Mouse (Mus musculus) MEL (cell line): ENCODE results near the gene Txndc5. TPM values are rescaled to one million over a fixed set of nuclear protein-coding genes. Genes with fewer than 3 reads are reported as not detected.

Source experiments
- DNase-seq: peaks from one replicate; pipeline ENCODE4 v3.0.0; 2011; ENCODE audit warnings: low read depth, low spot score
- H3K27ac ChIP-seq: 2 replicates; pipeline ENCODE4 v1.5.1; 2012; ENCODE audit warnings: low read depth, mild to moderate bottlenecking, control low read depth, low read length, moderate library complexity; ENCODE audit not compliant: control insufficient read depth
- H3K27me3 ChIP-seq, 2 experiments: fragments of 150-350 bp in 1 of 2; sonication (generic) in 1 of 2; 2 replicates each; pipeline ENCODE4 v1.6.1; 2012; ENCODE audit warnings: low read length in 2 of 2, mild to moderate bottlenecking in 2 of 2, improper control_type of control experiment in 1 of 2, moderate library complexity in 1 of 2; ENCODE audit not compliant: insufficient read depth in 2 of 2, control insufficient read depth in 1 of 2
- H3K36me3 ChIP-seq, 2 experiments: 2 replicates each; pipeline ENCODE4 v1.6.1; 2012 to 2014; ENCODE audit warnings: low read length in 2 of 2, improper control_type of control experiment in 1 of 2, inconsistent platforms in 1 of 2, mild to moderate bottlenecking in 1 of 2; ENCODE audit not compliant: insufficient read depth in 2 of 2, control insufficient read depth in 1 of 2
- H3K4me1 ChIP-seq, 2 experiments: fragments of 150-350 bp in 1 of 2; sonication (generic) in 1 of 2; 2 replicates each; pipeline ENCODE4 v1.6.1; 2012; ENCODE audit warnings: low read length in 2 of 2, improper control_type of control experiment in 1 of 2, mild to moderate bottlenecking in 1 of 2; ENCODE audit not compliant: insufficient read depth in 2 of 2, control insufficient read depth in 1 of 2
- H3K4me3 ChIP-seq, 2 experiments: fragments of 150-350 bp in 1 of 2; sonication (generic) in 1 of 2; 2 replicates each; pipeline ENCODE4 v1.5.1; 2012; ENCODE audit warnings: low read depth in 2 of 2, low read length in 2 of 2, mild to moderate bottlenecking in 2 of 2, moderate library complexity in 2 of 2, control low read depth in 1 of 2, improper control_type of control experiment in 1 of 2; ENCODE audit not compliant: control insufficient read depth in 1 of 2, insufficient read depth in 1 of 2
- H3K79me2 ChIP-seq: 2 replicates; pipeline ENCODE4 v1.6.1; 2012; ENCODE audit warnings: mild to moderate bottlenecking, low read length, moderate library complexity; ENCODE audit not compliant: control insufficient read depth, poor library complexity, insufficient read depth
- H3K9ac ChIP-seq: 2 replicates; pipeline ENCODE4 v1.6.1; 2012; ENCODE audit warnings: low read depth, mild to moderate bottlenecking, control low read depth, low read length, moderate library complexity; ENCODE audit not compliant: control insufficient read depth, poor library complexity, severe bottlenecking
- H3K9me3 ChIP-seq: fragments of 150-350 bp; sonication (generic); replicated peaks from 2 replicates; pipeline ENCODE4 v1.6.1; 2012; ENCODE audit warnings: mild to moderate bottlenecking, low read length, improper control_type of control experiment, moderate library complexity; ENCODE audit not compliant: insufficient read depth
- CTCF ChIP-seq, 3 experiments: IDR thresholded peaks in 2 of 3; conservative IDR thresholded peaks in 1 of 3; 2 replicates each; pipeline ENCODE4 v1.5.1; 2011 to 2012; ENCODE audit warnings: low read length in 3 of 3, low read depth in 2 of 3, mild to moderate bottlenecking in 2 of 3, improper control_type of control experiment in 1 of 3, inconsistent platforms in 1 of 3, mixed read lengths in 1 of 3, moderate library complexity in 1 of 3; ENCODE audit not compliant: control insufficient read depth in 1 of 3, insufficient read depth in 1 of 3, poor library complexity in 1 of 3, severe bottlenecking in 1 of 3
- E2F4 ChIP-seq: IDR thresholded peaks from 2 replicates; pipeline ENCODE4 v1.6.1; 2011; ENCODE audit warnings: low read depth, low read length, improper control_type of control experiment, borderline replicate concordance
- ELF1 ChIP-seq: IDR thresholded peaks from 2 replicates; pipeline ENCODE4 v1.6.1; 2014; ENCODE audit warnings: low read depth, mild to moderate bottlenecking, inconsistent platforms, low read length, improper control_type of control experiment, moderate library complexity
- EP300 ChIP-seq, 2 experiments: IDR thresholded peaks; 2 replicates each; pipeline ENCODE4 v1.6.1; 2011; ENCODE audit warnings: improper control_type of control experiment in 2 of 2, low read length in 2 of 2, low read depth in 1 of 2, mild to moderate bottlenecking in 1 of 2
- ETS1 ChIP-seq: IDR thresholded peaks from 2 replicates; pipeline ENCODE4 v1.6.1; 2012; ENCODE audit warnings: low read depth, mild to moderate bottlenecking, inconsistent platforms, low read length, improper control_type of control experiment, moderate library complexity
- JUND ChIP-seq: IDR thresholded peaks from 2 replicates; pipeline ENCODE4 v1.6.1; 2011; ENCODE audit warnings: low read depth, mild to moderate bottlenecking, improper control_type of control experiment, low read length
- KAT2A ChIP-seq: conservative IDR thresholded peaks from 2 replicates; pipeline ENCODE4 v1.6.1; 2012; ENCODE audit warnings: low read depth, low read length, improper control_type of control experiment, inconsistent platforms
- MAFK ChIP-seq: IDR thresholded peaks from 2 replicates; pipeline ENCODE4 v1.6.1; 2011; ENCODE audit warnings: low read depth, mild to moderate bottlenecking, low read length, improper control_type of control experiment, borderline replicate concordance
- MAX ChIP-seq: IDR thresholded peaks from 2 replicates; pipeline ENCODE4 v1.6.1; 2011; ENCODE audit warnings: low read length, improper control_type of control experiment
- MEF2A ChIP-seq: IDR thresholded peaks from 2 replicates; pipeline ENCODE4 v1.6.1; 2014; ENCODE audit warnings: low read depth, mild to moderate bottlenecking, inconsistent platforms, low read length, improper control_type of control experiment; ENCODE audit not compliant: poor library complexity, insufficient replicate concordance, severe bottlenecking; ENCODE audit errors: extremely low read depth
- MYB ChIP-seq: IDR thresholded peaks from 2 replicates; pipeline ENCODE4 v1.6.1; 2011; ENCODE audit warnings: mild to moderate bottlenecking, low read depth, low read length, improper control_type of control experiment
- NELFE ChIP-seq: IDR thresholded peaks from 2 replicates; pipeline ENCODE4 v1.6.1; 2011; ENCODE audit warnings: low read depth, low read length, improper control_type of control experiment
- NRF1 ChIP-seq: IDR thresholded peaks from 2 replicates; pipeline ENCODE4 v1.6.1; 2014; ENCODE audit warnings: low read depth, mild to moderate bottlenecking, inconsistent platforms, low read length, improper control_type of control experiment, moderate library complexity; ENCODE audit not compliant: poor library complexity, insufficient read depth, severe bottlenecking
- POLR2A ChIP-seq, 2 experiments: IDR thresholded peaks; 2 replicates each; pipeline ENCODE4 v1.6.1; 2011 to 2012; ENCODE audit warnings: low read length in 2 of 2, mild to moderate bottlenecking in 2 of 2, control low read depth in 1 of 2, improper control_type of control experiment in 1 of 2, low read depth in 1 of 2, moderate library complexity in 1 of 2; ENCODE audit not compliant: control insufficient read depth in 1 of 2, insufficient read depth in 1 of 2, poor library complexity in 1 of 2
- POLR2AphosphoS2 ChIP-seq: IDR thresholded peaks from 2 replicates; pipeline ENCODE4 v1.6.1; 2011; ENCODE audit warnings: low read length, improper control_type of control experiment
- RCOR1 ChIP-seq: IDR thresholded peaks from 2 replicates; pipeline ENCODE4 v1.6.1; 2012; ENCODE audit warnings: low read depth, mild to moderate bottlenecking, inconsistent platforms, low read length, improper control_type of control experiment
- SIN3A ChIP-seq: IDR thresholded peaks from 2 replicates; pipeline ENCODE4 v1.6.1; 2012; ENCODE audit warnings: low read length, improper control_type of control experiment, inconsistent platforms
- TAL1 ChIP-seq: IDR thresholded peaks from 2 replicates; pipeline ENCODE4 v1.6.1; 2012; ENCODE audit warnings: mild to moderate bottlenecking, inconsistent platforms, low read length, moderate library complexity, mixed read lengths
- TBP ChIP-seq: IDR thresholded peaks from 2 replicates; pipeline ENCODE4 v1.8.0; 2011; ENCODE audit warnings: low read depth, low read length, improper control_type of control experiment
- TCF12 ChIP-seq: IDR thresholded peaks from 2 replicates; pipeline ENCODE4 v1.6.1; 2014; ENCODE audit warnings: low read depth, mild to moderate bottlenecking, inconsistent platforms, low read length, improper control_type of control experiment, moderate library complexity
- USF1 ChIP-seq: IDR thresholded peaks from 2 replicates; pipeline ENCODE4 v1.6.1; 2014; ENCODE audit warnings: low read depth, mild to moderate bottlenecking, inconsistent platforms, low read length, improper control_type of control experiment, moderate library complexity
- USF2 ChIP-seq, 2 experiments: IDR thresholded peaks; 2 replicates each; pipeline ENCODE4 v1.6.1; 2011 to 2012; ENCODE audit warnings: improper control_type of control experiment in 2 of 2, low read length in 2 of 2, borderline replicate concordance in 1 of 2, inconsistent platforms in 1 of 2, low read depth in 1 of 2, mild to moderate bottlenecking in 1 of 2; ENCODE audit not compliant: insufficient read depth in 1 of 2
- ZC3H11A ChIP-seq: IDR thresholded peaks from 2 replicates; pipeline ENCODE4 v1.6.1; 2012; ENCODE audit warnings: low read depth, mild to moderate bottlenecking, inconsistent platforms, low read length, improper control_type of control experiment
- ZKSCAN1 ChIP-seq: IDR thresholded peaks from 2 replicates; pipeline ENCODE4 v1.6.1; 2012; ENCODE audit warnings: low read depth, mild to moderate bottlenecking, inconsistent platforms, low read length, improper control_type of control experiment, moderate library complexity
- ZMIZ1 ChIP-seq: IDR thresholded peaks from 2 replicates; pipeline ENCODE4 v1.6.1; 2012; ENCODE audit warnings: low read depth, mild to moderate bottlenecking, inconsistent platforms, low read length, improper control_type of control experiment, moderate library complexity
- ZNF384 ChIP-seq: IDR thresholded peaks from 2 replicates; pipeline ENCODE4 v1.6.1; 2012; ENCODE audit warnings: low read depth, mild to moderate bottlenecking, inconsistent platforms, low read length, improper control_type of control experiment
- polyA plus RNA-seq, 2 experiments: library from polyadenylated mRNA; stranded (reverse) in 1 of 2; unstranded in 1 of 2; fragments of >175 nt in 1 of 2; fragments of >200 nt in 1 of 2; gene quantifications; 2 replicates each; pipeline versions ENCODE4 v1.2.1 to v1.2.4; 2012; ENCODE audit warnings: low replicate concordance in 2 of 2, low read depth in 1 of 2; ENCODE audit not compliant: insufficient read length in 2 of 2, insufficient read depth in 1 of 2, missing spikeins in 1 of 2
- total RNA-seq: library from RNA; depleted of rRNA; stranded (reverse); fragments of 300-350 nt; gene quantifications from 2 replicates; pipeline ENCODE4 v1.2.3, GENCODE M21; 2012

Gene Txndc5
- total and polyA plus RNA-seq, 3 experiments = 87.3 to 114 TPM; not detected in 1

DNA sequence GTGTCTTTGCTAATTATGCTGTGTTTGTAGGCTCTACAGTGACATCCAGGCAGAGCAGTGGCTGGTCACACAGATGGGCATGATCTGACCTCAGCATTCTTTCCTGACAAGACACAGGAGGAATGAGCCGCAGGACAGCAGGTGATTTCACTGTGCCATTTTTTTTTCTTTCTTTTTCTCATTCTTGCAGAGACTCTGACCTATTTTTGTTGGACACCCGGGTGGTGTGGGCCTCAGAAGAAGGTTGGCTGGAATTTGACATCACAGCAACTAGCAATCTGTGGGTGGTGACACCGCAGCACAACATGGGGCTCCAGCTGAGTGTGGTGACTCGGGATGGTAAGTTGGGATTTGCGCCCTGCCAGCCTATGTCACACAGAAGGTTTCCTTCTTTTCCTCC lies 43.9 kb downstream of the Txndc5 start:
- Histone ChIP-seq H3K9me3 (no peaks in the 10 kb centered on the region), H3K27ac (no peak overlapping the region), H3K27me3 (peaks cover 11 to 17% of the 10 kb centered on the region in 2 experiments), H3K79me2 (no peaks in the 10 kb centered on the region), H3K4me3 (no peak overlapping the region), H3K36me3 (no peaks in the 10 kb centered on the region), H3K9ac (no peak overlapping the region), H3K4me1 (no peaks in the 10 kb centered on the region)
- DNase-seq = no peak
- TF ChIP-seq NELFE = no peak
- no peak for TF ChIP-seq NRF1
- TF ChIP-seq EP300 (IDR thresholded peaks at IDR 0.05; ENCODE audit: low read depth in 1 of 2, low read length in 2 of 2) = no peak
- no peak for TF ChIP-seq MAFK
- no peak for TF ChIP-seq ZNF384

DNA sequence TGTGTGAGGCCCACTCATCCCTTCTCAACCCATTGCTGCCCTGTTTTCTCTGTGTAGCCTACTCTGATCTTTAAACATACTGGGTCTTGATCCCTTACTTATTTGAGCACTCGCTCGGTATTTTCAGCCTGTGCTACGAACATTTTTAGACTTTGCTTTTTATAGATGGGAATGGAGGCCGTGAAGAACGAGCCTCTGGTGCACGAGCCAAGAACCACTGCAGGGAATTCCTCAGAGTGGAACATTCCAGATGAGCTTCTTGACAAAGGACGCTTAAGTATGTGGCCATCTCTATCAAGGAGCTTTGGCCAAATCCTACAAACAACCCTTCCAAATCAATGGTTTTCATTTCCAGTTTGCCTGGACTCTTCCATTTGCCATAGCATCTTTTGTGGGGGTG lies 47.6 kb downstream of the Txndc5 start:
- Histone ChIP-seq H3K4me3 (no peak overlapping the region), H3K27ac (no peak overlapping the region), H3K79me2 (no peaks in the 10 kb centered on the region), H3K36me3 (no peaks in the 10 kb centered on the region), H3K27me3 (peaks cover 21% of the 10 kb centered on the region in 2 experiments), H3K9me3 (no peaks in the 10 kb centered on the region), H3K4me1 (no peaks in the 10 kb centered on the region), H3K9ac (no peak overlapping the region)
- TF ChIP-seq USF1 = no peak
- TF ChIP-seq MAFK = no peak
- TF ChIP-seq TAL1 = no peak
- TF ChIP-seq ETS1 = no peak
- TF ChIP-seq ZC3H11A = no peak
- no peak for TF ChIP-seq NELFE
- TF ChIP-seq TCF12 = no peak
- TF ChIP-seq ZMIZ1 = no peak
- no peak for TF ChIP-seq CTCF (IDR thresholded peaks at IDR 0.05 in 2 of 3, conservative IDR thresholded peaks at IDR 0.05 in 1 of 3; ENCODE audit: control insufficient read depth in 1 of 3, insufficient read depth in 1 of 3, low read depth in 2 of 3, low read length in 3 of 3, poor library complexity in 1 of 3, severe bottlenecking in 1 of 3)
- TF ChIP-seq POLR2A (IDR thresholded peaks at IDR 0.05; ENCODE audit: control insufficient read depth in 1 of 2, insufficient read depth in 1 of 2, low read depth in 1 of 2, low read length in 2 of 2, poor library complexity in 1 of 2) = no peak
- no peak for TF ChIP-seq ELF1
- TF ChIP-seq JUND = no peak
- no peak for TF ChIP-seq POLR2AphosphoS2
- no peak for DNase-seq

GRCm38 (mm10) chr13:38476936-38477335 lies 51.7 kb downstream of the Txndc5 start:
- no peaks in the 10 kb centered on the region for H3K79me2 ChIP-seq
- no peak for DNase-seq
- no peak for TF ChIP-seq NRF1
- no peak for TF ChIP-seq E2F4
- TF ChIP-seq TBP = no peak
- no peak for TF ChIP-seq EP300 (IDR thresholded peaks at IDR 0.05; ENCODE audit: low read depth in 1 of 2, low read length in 2 of 2)
- no peak for TF ChIP-seq USF2 (IDR thresholded peaks at IDR 0.05; ENCODE audit: borderline replicate concordance in 1 of 2, insufficient read depth in 1 of 2, low read depth in 1 of 2, low read length in 2 of 2)
- TF ChIP-seq RCOR1 = no peak
- TF ChIP-seq MEF2A = no peak
- TF ChIP-seq KAT2A = no peak
- no peak for TF ChIP-seq POLR2A (IDR thresholded peaks at IDR 0.05; ENCODE audit: control insufficient read depth in 1 of 2, insufficient read depth in 1 of 2, low read depth in 1 of 2, low read length in 2 of 2, poor library complexity in 1 of 2)
- TF ChIP-seq MAX = no peak
- no peak for TF ChIP-seq ZMIZ1
- no peak for TF ChIP-seq SIN3A
- TF ChIP-seq MYB = no peak
- TF ChIP-seq ZKSCAN1 = no peak

More at GRCm38 (mm10) chr13:38476936-38477335, 51.7 kb downstream of the Txndc5 start:
- Histone ChIP-seq H3K9ac (no peak overlapping the region), H3K4me1 (no peaks in the 10 kb centered on the region), H3K9me3 (no peaks in the 10 kb centered on the region), H3K4me3 (no peak overlapping the region), H3K27ac (no peak overlapping the region), H3K36me3 (no peaks in the 10 kb centered on the region), H3K27me3 (peaks cover 15 to 21% of the 10 kb centered on the region in 2 experiments)
